Mouse (Mus musculus) kidney, embryonic 16.5 days (tissue): ENCODE data around the gene Klf5. TPM values are rescaled to one million over a fixed set of nuclear protein-coding genes. Genes with fewer than 3 reads are reported as not detected.

Experiments used
- ATAC-seq: fragments of 200-750 bp; cut with Nextera tagmentation; 2 replicates; pipeline ENCODE4 v1.8.0; 2017; ENCODE audit warnings: moderate TSS enrichment; ENCODE audit not compliant: low FRiP score, low TSS enrichment
- H3K27ac ChIP-seq: fragments of 300-500 bp; sonication (generic); 2 replicates; pipeline ENCODE4 v1.5.1; 2014; ENCODE audit warnings: low read length
- H3K27me3 ChIP-seq: fragments of 300-500 bp; sonication (generic); 2 replicates; pipeline ENCODE4 v1.6.1; 2014; ENCODE audit warnings: low read length, control low read depth, mixed read lengths; ENCODE audit not compliant: insufficient read depth
- H3K36me3 ChIP-seq: fragments of 300-500 bp; sonication (generic); 2 replicates; pipeline ENCODE4 v1.6.1; 2014; ENCODE audit warnings: low read length, control low read depth, mixed read lengths; ENCODE audit not compliant: insufficient read depth
- H3K4me1 ChIP-seq: fragments of 300-500 bp; sonication (generic); 2 replicates; pipeline ENCODE4 v1.6.1; 2014; ENCODE audit warnings: low read length, control low read depth, mixed read lengths; ENCODE audit not compliant: insufficient read depth
- H3K4me2 ChIP-seq: fragments of 300-500 bp; sonication (generic); replicated peaks from 2 replicates; pipeline ENCODE4 v1.6.1; 2014; ENCODE audit warnings: low read depth, low read length
- H3K4me3 ChIP-seq: fragments of 300-500 bp; sonication (generic); 2 replicates; pipeline ENCODE4 v1.5.1; 2014; ENCODE audit warnings: mild to moderate bottlenecking, low read length
- H3K9ac ChIP-seq: fragments of 300-500 bp; sonication (generic); replicated peaks from 2 replicates; pipeline ENCODE4 v1.6.1; 2014; ENCODE audit warnings: low read length
- H3K9me3 ChIP-seq: fragments of 300-500 bp; sonication (generic); 2 replicates; pipeline ENCODE4 v1.6.1; 2016; ENCODE audit warnings: low read length, control low read depth
- WGBS: fragments of 180-500 bp; shearing (Covaris S2); extraction: QIAGEN DNeasy Blood & Tissue Kit; methylation state at CpG from one replicate; pipeline ENCODE4 v1.1.7; 2014; 5-methylcytosine and 5-hydroxymethylcytosine counted together
- polyA plus RNA-seq: library from polyadenylated mRNA; unstranded; fragments of >200 nt; fragmentation: Nextera tagmentation; extraction: Ambion mirVana; gene quantifications from 2 replicates; pipeline ENCODE4 v1.2.1, GENCODE M21; 2015

Gene Klf5
- polyA plus RNA-seq, 1 experiment from 2014 or later: 6.3 TPM

DNA sequence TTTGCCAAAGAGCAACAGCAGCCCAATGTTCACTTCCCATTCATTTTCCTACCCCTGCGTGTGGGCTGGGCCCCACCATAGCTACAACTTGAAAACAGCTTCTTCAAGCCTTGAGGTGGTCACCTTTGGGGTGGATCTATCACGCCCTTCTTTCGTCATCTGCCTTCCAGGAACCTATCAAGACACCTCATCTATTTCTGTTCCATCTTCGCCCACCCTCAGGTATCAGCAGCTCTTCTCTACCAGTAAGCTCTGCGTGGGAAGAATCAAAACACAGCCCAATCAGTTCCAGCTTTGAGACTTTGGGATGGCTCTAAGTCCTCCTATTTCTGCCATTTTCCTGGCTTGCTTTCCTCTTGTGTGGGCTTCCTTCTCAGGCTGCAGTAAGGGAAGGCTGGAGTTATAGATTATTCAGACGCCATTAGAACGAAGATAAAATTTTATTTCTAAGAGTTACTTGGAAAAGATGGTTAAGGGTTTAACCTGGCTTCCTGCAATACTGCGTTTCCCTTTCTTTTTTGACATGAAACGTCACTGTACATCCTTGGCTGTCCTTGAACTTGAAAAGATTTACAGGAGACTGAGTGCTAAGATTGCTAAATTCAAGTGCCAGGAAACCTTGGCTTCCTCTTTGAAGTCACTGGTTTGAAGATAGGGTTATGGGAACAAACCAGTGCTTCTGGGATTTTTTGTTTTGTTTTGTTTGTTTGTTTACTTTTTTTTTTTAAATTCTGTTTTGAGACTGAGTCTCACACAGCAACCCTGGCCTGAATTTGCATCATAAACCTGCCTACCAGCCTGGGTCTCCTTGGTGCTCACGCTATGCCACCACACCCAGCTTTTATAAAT lies 56.5 kb downstream of the Klf5 start:
- Histone ChIP-seq H3K4me3 (no peak overlapping the region), H3K4me2 (no peak overlapping the region), H3K4me1 (no peaks in the 10 kb centered on the region), H3K9me3 (no peaks in the 10 kb centered on the region), H3K27ac (no peak overlapping the region), H3K36me3 (no peaks in the 10 kb centered on the region), H3K9ac (no peak overlapping the region), H3K27me3 (no peaks in the 10 kb centered on the region)
- 92% methylated on average over 10 of the region's 10 CpGs for WGBS
- ATAC-seq: no peak

DNA sequence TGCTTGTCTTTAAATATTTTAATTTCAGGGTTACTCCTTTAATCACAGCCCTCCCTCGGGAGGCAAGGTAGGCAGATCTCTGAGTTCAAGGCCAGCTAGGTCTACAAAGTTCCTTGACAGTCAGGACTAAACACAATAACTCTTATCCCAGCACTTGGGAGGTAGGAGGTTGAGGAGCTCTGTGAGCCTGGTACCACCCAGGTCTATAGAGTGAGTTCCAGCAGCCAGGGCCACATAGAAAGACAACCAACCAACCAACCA lies 57.0 kb downstream of the Klf5 start:
- no peak for ATAC-seq
- no peaks in the 10 kb centered on the region for H3K9me3 ChIP-seq
- no peaks in the 10 kb centered on the region for H3K4me1 ChIP-seq
- no peak overlapping the region for H3K4me3 ChIP-seq
- no peak overlapping the region for H3K9ac ChIP-seq
- 71% methylated on average over 1 of the region's 1 CpGs for WGBS
- H3K4me2 ChIP-seq: no peak overlapping the region
- no peak overlapping the region for H3K27ac ChIP-seq
- no peaks in the 10 kb centered on the region for H3K36me3 ChIP-seq
- H3K27me3 ChIP-seq: no peaks in the 10 kb centered on the region

DNA sequence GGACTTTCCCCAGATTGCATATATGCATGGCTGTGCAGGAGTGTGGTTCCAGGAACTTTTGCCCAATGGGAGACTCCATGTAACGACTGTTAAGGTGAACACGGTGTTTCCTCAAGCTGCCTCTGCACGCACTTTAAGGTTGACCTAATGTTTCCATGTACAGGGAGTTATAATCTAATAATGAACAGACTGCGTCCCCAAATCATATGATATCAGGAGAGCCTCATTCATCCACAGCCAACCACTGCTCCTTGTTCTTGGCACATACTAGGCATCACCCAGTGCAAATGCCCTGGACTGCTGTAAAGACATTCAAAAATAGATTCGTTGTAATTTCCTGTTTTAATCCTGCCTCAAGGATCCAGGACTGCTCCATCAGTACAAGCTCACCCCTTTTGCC lies 64.5 kb downstream of the Klf5 start:
- Histone ChIP-seq H3K27me3 (no peaks in the 10 kb centered on the region), H3K9ac (no peak overlapping the region), H3K36me3 (no peaks in the 10 kb centered on the region), H3K9me3 (no peaks in the 10 kb centered on the region), H3K4me2 (no peak overlapping the region), H3K27ac (no peak overlapping the region), H3K4me3 (no peak overlapping the region), H3K4me1 (peaks cover 12% of the 10 kb centered on the region; the same call in 1 of the 2 replicates)
- ATAC-seq: no peak
- 93% methylated on average over 5 of the region's 5 CpGs for WGBS

DNA sequence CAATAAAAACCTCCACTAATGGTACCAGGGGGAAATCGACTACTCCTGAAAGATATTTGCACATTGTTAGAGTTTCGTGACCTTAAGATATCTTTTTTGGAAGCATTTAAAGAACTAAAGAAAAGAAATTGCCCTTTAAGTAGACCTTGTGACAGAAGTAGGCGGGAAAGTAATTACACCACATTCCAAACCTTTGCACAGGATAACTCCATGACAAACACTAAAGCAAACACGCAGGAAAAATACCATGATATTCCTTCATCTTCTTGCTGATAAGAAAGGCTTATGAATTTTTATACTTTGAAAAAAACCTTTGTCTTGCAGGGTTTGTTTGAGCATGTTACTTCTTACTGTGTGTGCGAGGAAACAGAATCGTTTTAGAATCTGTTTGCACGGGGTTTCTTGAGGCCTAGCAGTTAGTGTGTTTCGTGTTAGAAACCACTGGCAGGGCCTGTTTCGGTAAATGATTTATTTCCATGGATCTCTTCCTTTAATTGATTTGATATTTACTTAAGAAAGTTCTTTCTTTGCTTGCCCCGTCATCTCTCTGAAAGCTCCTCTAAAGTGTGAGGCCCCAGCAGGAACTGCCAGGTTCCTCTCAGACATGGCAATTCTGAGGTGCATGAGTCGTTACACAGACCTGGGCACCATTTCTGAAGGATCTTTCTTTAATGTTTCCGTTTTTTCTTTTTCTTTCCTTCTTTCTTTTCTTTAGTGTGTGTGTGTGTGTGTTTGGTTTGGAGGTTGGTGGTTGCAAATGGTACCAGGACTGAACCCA lies 65.7 kb downstream of the Klf5 start:
- H3K36me3 ChIP-seq: no peaks in the 10 kb centered on the region
- H3K27me3 ChIP-seq: no peaks in the 10 kb centered on the region
- H3K4me2 ChIP-seq: no peak overlapping the region
- WGBS: 58% methylated on average over 12 of the region's 12 CpGs
- H3K9me3 ChIP-seq: no peaks in the 10 kb centered on the region
- no peak for ATAC-seq
- H3K9ac ChIP-seq: no peak overlapping the region
- no peak overlapping the region for H3K4me3 ChIP-seq
- H3K27ac ChIP-seq: no peak overlapping the region
- peaks cover 12% of the 10 kb centered on the region; the same call in 1 of the 2 replicates for H3K4me1 ChIP-seq

Other genes starting within 250 kb of the Klf5 start
- gene Pibf1, start 199.3 kb upstream of the Klf5 start, polyA plus RNA-seq: 18.4 and 20.3 TPM in 2 replicates
- 28.4 and 31.1 TPM in 2 replicates for gene Dis3, start 198.9 kb upstream of the Klf5 start, polyA plus RNA-seq